Mouse (Mus musculus) MEL (cell line): ENCODE measurements around the gene Col23a1. TPM values are rescaled to one million over a fixed set of nuclear protein-coding genes. Genes with fewer than 3 reads are reported as not detected.

Experiments
- DNase-seq: peaks from one replicate; pipeline ENCODE4 v3.0.0; 2011; ENCODE audit warnings: low read depth, low spot score
- H3K27ac ChIP-seq: 2 replicates; pipeline ENCODE4 v1.5.1; 2012; ENCODE audit warnings: low read depth, mild to moderate bottlenecking, control low read depth, low read length, moderate library complexity; ENCODE audit not compliant: control insufficient read depth
- H3K27me3 ChIP-seq, 2 experiments: fragments of 150-350 bp in 1 of 2; sonication (generic) in 1 of 2; 2 replicates each; pipeline ENCODE4 v1.6.1; 2012; ENCODE audit warnings: low read length in 2 of 2, mild to moderate bottlenecking in 2 of 2, improper control_type of control experiment in 1 of 2, moderate library complexity in 1 of 2; ENCODE audit not compliant: insufficient read depth in 2 of 2, control insufficient read depth in 1 of 2
- H3K36me3 ChIP-seq, 2 experiments: 2 replicates each; pipeline ENCODE4 v1.6.1; 2012 to 2014; ENCODE audit warnings: low read length in 2 of 2, improper control_type of control experiment in 1 of 2, inconsistent platforms in 1 of 2, mild to moderate bottlenecking in 1 of 2; ENCODE audit not compliant: insufficient read depth in 2 of 2, control insufficient read depth in 1 of 2
- H3K4me1 ChIP-seq, 2 experiments: fragments of 150-350 bp in 1 of 2; sonication (generic) in 1 of 2; 2 replicates each; pipeline ENCODE4 v1.6.1; 2012; ENCODE audit warnings: low read length in 2 of 2, improper control_type of control experiment in 1 of 2, mild to moderate bottlenecking in 1 of 2; ENCODE audit not compliant: insufficient read depth in 2 of 2, control insufficient read depth in 1 of 2
- H3K4me3 ChIP-seq, 2 experiments: fragments of 150-350 bp in 1 of 2; sonication (generic) in 1 of 2; 2 replicates each; pipeline ENCODE4 v1.5.1; 2012; ENCODE audit warnings: low read depth in 2 of 2, low read length in 2 of 2, mild to moderate bottlenecking in 2 of 2, moderate library complexity in 2 of 2, control low read depth in 1 of 2, improper control_type of control experiment in 1 of 2; ENCODE audit not compliant: control insufficient read depth in 1 of 2, insufficient read depth in 1 of 2
- H3K79me2 ChIP-seq: 2 replicates; pipeline ENCODE4 v1.6.1; 2012; ENCODE audit warnings: mild to moderate bottlenecking, low read length, moderate library complexity; ENCODE audit not compliant: control insufficient read depth, poor library complexity, insufficient read depth
- H3K9ac ChIP-seq: 2 replicates; pipeline ENCODE4 v1.6.1; 2012; ENCODE audit warnings: low read depth, mild to moderate bottlenecking, control low read depth, low read length, moderate library complexity; ENCODE audit not compliant: control insufficient read depth, poor library complexity, severe bottlenecking
- H3K9me3 ChIP-seq: fragments of 150-350 bp; sonication (generic); replicated peaks from 2 replicates; pipeline ENCODE4 v1.6.1; 2012; ENCODE audit warnings: mild to moderate bottlenecking, low read length, improper control_type of control experiment, moderate library complexity; ENCODE audit not compliant: insufficient read depth
- CTCF ChIP-seq, 3 experiments: IDR thresholded peaks in 2 of 3; conservative IDR thresholded peaks in 1 of 3; 2 replicates each; pipeline ENCODE4 v1.5.1; 2011 to 2012; ENCODE audit warnings: low read length in 3 of 3, low read depth in 2 of 3, mild to moderate bottlenecking in 2 of 3, improper control_type of control experiment in 1 of 3, inconsistent platforms in 1 of 3, mixed read lengths in 1 of 3, moderate library complexity in 1 of 3; ENCODE audit not compliant: control insufficient read depth in 1 of 3, insufficient read depth in 1 of 3, poor library complexity in 1 of 3, severe bottlenecking in 1 of 3
- E2F4 ChIP-seq: IDR thresholded peaks from 2 replicates; pipeline ENCODE4 v1.6.1; 2011; ENCODE audit warnings: low read depth, low read length, improper control_type of control experiment, borderline replicate concordance
- GABPA ChIP-seq: IDR thresholded peaks from 2 replicates; pipeline ENCODE4 v1.6.1; 2012; ENCODE audit warnings: low read depth, mild to moderate bottlenecking, inconsistent platforms, low read length, improper control_type of control experiment, moderate library complexity
- GATA1 ChIP-seq: IDR thresholded peaks from 2 replicates; pipeline ENCODE4 v1.6.1; 2011; ENCODE audit warnings: low read depth, low read length, improper control_type of control experiment
- MXI1 ChIP-seq: IDR thresholded peaks from 2 replicates; pipeline ENCODE4 v1.6.1; 2011; ENCODE audit warnings: mild to moderate bottlenecking, low read depth, low read length, improper control_type of control experiment
- MYB ChIP-seq: IDR thresholded peaks from 2 replicates; pipeline ENCODE4 v1.6.1; 2011; ENCODE audit warnings: mild to moderate bottlenecking, low read depth, low read length, improper control_type of control experiment
- POLR2A ChIP-seq, 2 experiments: IDR thresholded peaks; 2 replicates each; pipeline ENCODE4 v1.6.1; 2011 to 2012; ENCODE audit warnings: low read length in 2 of 2, mild to moderate bottlenecking in 2 of 2, control low read depth in 1 of 2, improper control_type of control experiment in 1 of 2, low read depth in 1 of 2, moderate library complexity in 1 of 2; ENCODE audit not compliant: control insufficient read depth in 1 of 2, insufficient read depth in 1 of 2, poor library complexity in 1 of 2
- POLR2AphosphoS2 ChIP-seq: IDR thresholded peaks from 2 replicates; pipeline ENCODE4 v1.6.1; 2011; ENCODE audit warnings: low read length, improper control_type of control experiment
- RAD21 ChIP-seq: IDR thresholded peaks from 2 replicates; pipeline ENCODE4 v1.6.1; 2011; ENCODE audit warnings: mild to moderate bottlenecking, low read depth, low read length, improper control_type of control experiment
- RCOR1 ChIP-seq: IDR thresholded peaks from 2 replicates; pipeline ENCODE4 v1.6.1; 2012; ENCODE audit warnings: low read depth, mild to moderate bottlenecking, inconsistent platforms, low read length, improper control_type of control experiment
- USF2 ChIP-seq, 2 experiments: IDR thresholded peaks; 2 replicates each; pipeline ENCODE4 v1.6.1; 2011 to 2012; ENCODE audit warnings: improper control_type of control experiment in 2 of 2, low read length in 2 of 2, borderline replicate concordance in 1 of 2, inconsistent platforms in 1 of 2, low read depth in 1 of 2, mild to moderate bottlenecking in 1 of 2; ENCODE audit not compliant: insufficient read depth in 1 of 2
- ZC3H11A ChIP-seq: IDR thresholded peaks from 2 replicates; pipeline ENCODE4 v1.6.1; 2012; ENCODE audit warnings: low read depth, mild to moderate bottlenecking, inconsistent platforms, low read length, improper control_type of control experiment
- ZMIZ1 ChIP-seq: IDR thresholded peaks from 2 replicates; pipeline ENCODE4 v1.6.1; 2012; ENCODE audit warnings: low read depth, mild to moderate bottlenecking, inconsistent platforms, low read length, improper control_type of control experiment, moderate library complexity
- ZNF384 ChIP-seq: IDR thresholded peaks from 2 replicates; pipeline ENCODE4 v1.6.1; 2012; ENCODE audit warnings: low read depth, mild to moderate bottlenecking, inconsistent platforms, low read length, improper control_type of control experiment
- polyA plus RNA-seq, 2 experiments: library from polyadenylated mRNA; stranded (reverse) in 1 of 2; unstranded in 1 of 2; fragments of >175 nt in 1 of 2; fragments of >200 nt in 1 of 2; gene quantifications; 2 replicates each; pipeline versions ENCODE4 v1.2.1 to v1.2.4; 2012; ENCODE audit warnings: low replicate concordance in 2 of 2, low read depth in 1 of 2; ENCODE audit not compliant: insufficient read length in 2 of 2, insufficient read depth in 1 of 2, missing spikeins in 1 of 2
- total RNA-seq: library from RNA; depleted of rRNA; stranded (reverse); fragments of 300-350 nt; gene quantifications from 2 replicates; pipeline ENCODE4 v1.2.3, GENCODE M21; 2012

Col23a1 gene
- total and polyA plus RNA-seq, 3 experiments: under 0.01 to 0.03 TPM; not detected in 1

DNA sequence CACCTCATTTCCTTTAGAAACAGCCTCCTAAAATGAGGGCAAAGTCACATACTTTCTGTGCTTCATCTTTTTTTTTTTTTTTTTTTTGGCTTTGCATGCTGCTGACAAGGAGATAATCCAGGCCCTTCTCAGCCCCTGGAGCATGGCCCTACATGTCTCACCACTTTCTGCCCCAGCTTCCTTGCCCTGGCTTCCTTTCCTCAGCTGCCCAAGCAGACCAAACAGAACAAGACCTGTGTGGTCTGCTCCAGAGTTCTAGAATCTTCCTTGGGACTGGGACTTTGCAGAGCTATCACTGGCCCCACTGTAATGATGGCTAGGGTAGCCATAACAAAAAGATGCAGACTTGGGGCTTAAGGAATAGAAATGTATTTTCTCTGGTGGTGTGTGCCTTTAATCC lies 300.3 kb downstream of the Col23a1 start:
- Histone ChIP-seq H3K9me3 (no peaks in the 10 kb centered on the region), H3K79me2 (peaks cover 14% of the 10 kb centered on the region), H3K27me3 (no peaks in the 10 kb centered on the region), H3K27ac (no peak overlapping the region), H3K4me1 (no peaks in the 10 kb centered on the region; a peak in 1 of 4 replicates), H3K9ac (no peak overlapping the region), H3K4me3 (no peak overlapping the region), H3K36me3 (peaks cover 5 to 46% of the 10 kb centered on the region in 2 experiments)
- TF ChIP-seq RAD21 (no peak), USF2 (IDR thresholded peaks at IDR 0.05; ENCODE audit: borderline replicate concordance in 1 of 2, insufficient read depth in 1 of 2, low read depth in 1 of 2, low read length in 2 of 2) (no peak), GABPA (no peak), MXI1 (no peak), ZMIZ1 (peak; percentile 72), POLR2AphosphoS2 (peak; percentile 27; the same call in 1 of the 2 replicates), ZNF384 (peak; percentile 68)
- DNase-seq: no peak

GRCm38 (mm10) chr11:51591168-51591567 lies 301.4 kb downstream of the Col23a1 start:
- no peaks in the 10 kb centered on the region for H3K27me3 ChIP-seq
- peak; percentile 32 for DNase-seq
- peaks cover 4% of the 10 kb centered on the region for H3K79me2 ChIP-seq
- H3K4me3 ChIP-seq: no peak overlapping the region
- H3K36me3 ChIP-seq: peaks cover 14 to 48% of the 10 kb centered on the region in 2 experiments
- TF ChIP-seq POLR2A (IDR thresholded peaks at IDR 0.05; ENCODE audit: control insufficient read depth in 1 of 2, insufficient read depth in 1 of 2, low read depth in 1 of 2, low read length in 2 of 2, poor library complexity in 1 of 2) (peak in 1 of 2 experiments; percentile 30; a peak in 1 of 4 replicates), CTCF (IDR thresholded peaks at IDR 0.05 in 2 of 3, conservative IDR thresholded peaks at IDR 0.05 in 1 of 3; ENCODE audit: control insufficient read depth in 1 of 3, insufficient read depth in 1 of 3, low read depth in 2 of 3, low read length in 3 of 3, poor library complexity in 1 of 3, severe bottlenecking in 1 of 3) (no peak)
- no peak overlapping the region for H3K9ac ChIP-seq
- H3K27ac ChIP-seq: no peak overlapping the region
- no peaks in the 10 kb centered on the region for H3K9me3 ChIP-seq
- peaks cover 0 to 2% of the 10 kb centered on the region in 2 experiments; a peak in 1 of 4 replicates for H3K4me1 ChIP-seq

DNA sequence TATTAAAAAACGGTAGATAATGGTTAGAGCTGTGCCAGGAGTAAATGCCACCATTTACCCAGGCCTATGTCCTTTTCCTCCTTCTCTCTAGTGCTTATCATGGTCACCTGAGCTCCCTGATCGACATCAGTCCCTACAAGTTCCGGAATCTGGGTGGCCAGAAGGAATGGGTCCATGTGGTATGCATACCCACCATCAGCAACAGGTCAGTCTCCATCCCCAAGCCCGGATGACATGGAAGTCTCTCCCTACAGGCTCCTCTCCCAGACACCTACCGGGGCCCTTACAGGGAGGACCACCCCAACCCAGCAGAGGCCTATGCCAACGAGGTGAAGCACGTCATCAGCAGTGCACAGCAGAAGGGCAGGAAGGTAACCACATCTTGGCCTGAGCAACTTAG lies 302.2 kb downstream of the Col23a1 start:
- Histone ChIP-seq H3K9me3 (no peaks in the 10 kb centered on the region), H3K36me3 (peaks cover 20 to 50% of the 10 kb centered on the region in 2 experiments), H3K4me1 (peaks cover 0 to 2% of the 10 kb centered on the region in 2 experiments; a peak in 1 of 4 replicates), H3K27ac (no peak overlapping the region), H3K79me2 (no peaks in the 10 kb centered on the region; the same call in 1 of the 2 replicates), H3K4me3 (no peak overlapping the region), H3K27me3 (no peaks in the 10 kb centered on the region), H3K9ac (no peak overlapping the region)
- DNase-seq: peak; percentile 23
- TF ChIP-seq POLR2AphosphoS2 (peak; percentile 72; the same call in 1 of the 2 replicates), MXI1 (no peak), RCOR1 (no peak), ZMIZ1 (0 out of 2 replicates have a peak, but pooled peaks have one; percentile 47), E2F4 (no peak), GATA1 (no peak), ZC3H11A (no peak), POLR2A (IDR thresholded peaks at IDR 0.05; ENCODE audit: control insufficient read depth in 1 of 2, insufficient read depth in 1 of 2, low read depth in 1 of 2, low read length in 2 of 2, poor library complexity in 1 of 2) (no peak), MYB (no peak)
